Mouse (Mus musculus): Measurements from ENCODE around the gene Ceacam16. TPM values are rescaled to one million over a fixed set of nuclear protein-coding genes. Genes with fewer than 3 reads are reported as not detected.

Ceacam16 gene
- polyA plus RNA-seq, 1 experiment from 2014 or later = not detected

GRCm38 (mm10) chr7:19822604-19823058 lies 38.5 kb downstream of the Ceacam16 start, which contains the start of gene Bcl3:
TSS of gene Bcl3 (minus strand) at chr7:19822770.
- WGBS = under 1% methylated on average over 42 of the region's 42 CpGs
- DNase-seq = peak; percentile 68
- ATAC-seq (ENCODE audit: insufficient read depth) = no peak
- Histone ChIP-seq H3K4me1 (ENCODE audit: insufficient read depth) (peaks cover 23% of the 10 kb centered on the region), H3K4me3 (ENCODE audit: low read depth, low read length) (peak within 1 kb of the TSS; percentile 49), H3K9ac (peak within 1 kb of the TSS; percentile 72), H3K4me2 (peak within 1 kb of the TSS; percentile 89), H3K27ac (ENCODE audit: low read depth) (peak within 1 kb of the TSS; percentile 87), H3K27me3 (ENCODE audit: insufficient read depth, low read length) (peaks cover 9% of the 10 kb centered on the region; the same call in 1 of the 2 replicates), H3K36me3 (ENCODE audit: insufficient read depth) (no peaks in the 10 kb centered on the region), H3K9me3 (ENCODE audit: low read depth, low read length) (no peaks in the 10 kb centered on the region)
- TF ChIP-seq CTCF (IDR thresholded peaks at IDR 0.05; ENCODE audit: low read depth) = no peak

GRCm38 (mm10) chr7:19822193-19822592 lies 38.9 kb downstream of the Ceacam16 start:
- DNase-seq (no peak), ATAC-seq (ENCODE audit: insufficient read depth) (no peak)
- H3K4me2 ChIP-seq = peak overlapping the region; percentile 89
- no peak overlapping the region for H3K27ac ChIP-seq (ENCODE audit: low read depth)
- peak overlapping the region; percentile 72 for H3K9ac ChIP-seq
- no peaks in the 10 kb centered on the region for H3K36me3 ChIP-seq (ENCODE audit: insufficient read depth)
- peaks cover 27% of the 10 kb centered on the region for H3K4me1 ChIP-seq (ENCODE audit: insufficient read depth)
- no peaks in the 10 kb centered on the region for H3K9me3 ChIP-seq (ENCODE audit: low read depth, low read length)
- peak overlapping the region; percentile 49 for H3K4me3 ChIP-seq (ENCODE audit: low read depth, low read length)
- TF ChIP-seq CTCF (IDR thresholded peaks at IDR 0.05; ENCODE audit: low read depth) = no peak
- peaks cover 9% of the 10 kb centered on the region; the same call in 1 of the 2 replicates for H3K27me3 ChIP-seq (ENCODE audit: insufficient read depth, low read length)
- 8% methylated on average over 18 of the region's 20 CpGs for WGBS

GRCm38 (mm10) chr7:19821633-19822032 lies 39.5 kb downstream of the Ceacam16 start:
- no peak for TF ChIP-seq CTCF (IDR thresholded peaks at IDR 0.05; ENCODE audit: low read depth)
- no peak for DNase-seq
- H3K4me1 ChIP-seq (ENCODE audit: insufficient read depth) = peaks cover 33% of the 10 kb centered on the region

DNA sequence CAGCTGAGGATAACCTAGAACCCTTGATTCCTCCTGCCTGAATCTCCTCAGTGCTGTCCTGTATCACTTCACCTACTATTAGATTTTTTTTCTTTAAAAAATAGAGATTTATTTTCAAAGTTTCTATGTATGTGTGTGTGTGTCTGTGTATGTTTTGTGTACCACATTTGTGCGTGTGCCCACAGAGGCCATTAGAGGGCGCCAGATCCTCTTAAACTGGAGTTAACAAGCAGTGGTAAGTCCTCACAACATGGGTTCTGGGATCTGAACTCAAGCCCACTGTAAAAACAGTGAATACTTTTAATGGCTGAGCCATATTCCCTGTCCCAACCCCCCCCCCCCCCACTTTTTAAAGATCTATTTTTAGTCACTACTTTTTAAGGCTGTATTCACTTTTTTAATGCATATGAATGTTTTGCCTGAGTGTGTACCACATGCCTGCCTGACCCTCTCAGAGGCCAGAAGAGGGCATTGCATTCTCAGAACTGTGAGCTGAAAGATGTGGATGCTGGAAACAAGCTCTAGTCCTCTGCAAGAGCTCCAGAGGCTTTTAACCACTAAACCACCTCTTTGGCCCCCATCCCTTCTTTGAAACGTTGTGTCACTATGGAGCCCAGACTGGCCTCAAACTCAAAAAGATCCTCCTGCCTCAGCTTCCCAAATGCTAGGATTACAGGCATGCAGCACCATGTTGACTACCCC lies 40.6 kb downstream of the Ceacam16 start:
- H3K4me2 ChIP-seq = no peak overlapping the region
- H3K9me3 ChIP-seq (ENCODE audit: low read depth, low read length) = no peaks in the 10 kb centered on the region
- peaks cover 33% of the 10 kb centered on the region for H3K4me1 ChIP-seq (ENCODE audit: insufficient read depth)
- TF ChIP-seq CTCF (IDR thresholded peaks at IDR 0.05; ENCODE audit: low read depth) = 0 out of 2 replicates have a peak, but pooled peaks have one; percentile 8
- no peak overlapping the region for H3K27ac ChIP-seq (ENCODE audit: low read depth)
- no peak for ATAC-seq (ENCODE audit: insufficient read depth)
- no peak overlapping the region for H3K4me3 ChIP-seq (ENCODE audit: low read depth, low read length)
- no peak overlapping the region for H3K9ac ChIP-seq
- DNase-seq = no peak
- no peaks in the 10 kb centered on the region for H3K36me3 ChIP-seq (ENCODE audit: insufficient read depth)
- 80% methylated on average over 3 of the region's 3 CpGs for WGBS
- H3K27me3 ChIP-seq (ENCODE audit: insufficient read depth, low read length) = peaks cover 9% of the 10 kb centered on the region; the same call in 1 of the 2 replicates

More at GRCm38 (mm10) chr7:19821633-19822032, 39.5 kb downstream of the Ceacam16 start:
- Histone ChIP-seq H3K4me3 (ENCODE audit: low read depth, low read length) (peak overlapping the region; percentile 49; the same call in 1 of the 2 replicates), H3K27me3 (ENCODE audit: insufficient read depth, low read length) (peaks cover 9% of the 10 kb centered on the region; the same call in 1 of the 2 replicates), H3K36me3 (ENCODE audit: insufficient read depth) (no peaks in the 10 kb centered on the region), H3K9me3 (ENCODE audit: low read depth, low read length) (no peaks in the 10 kb centered on the region), H3K4me2 (peak overlapping the region; percentile 89), H3K27ac (ENCODE audit: low read depth) (no peak overlapping the region), H3K9ac (no peak overlapping the region)
- WGBS = 67% methylated on average over 7 of the region's 7 CpGs
- ATAC-seq (ENCODE audit: insufficient read depth) = no peak

DNA sequence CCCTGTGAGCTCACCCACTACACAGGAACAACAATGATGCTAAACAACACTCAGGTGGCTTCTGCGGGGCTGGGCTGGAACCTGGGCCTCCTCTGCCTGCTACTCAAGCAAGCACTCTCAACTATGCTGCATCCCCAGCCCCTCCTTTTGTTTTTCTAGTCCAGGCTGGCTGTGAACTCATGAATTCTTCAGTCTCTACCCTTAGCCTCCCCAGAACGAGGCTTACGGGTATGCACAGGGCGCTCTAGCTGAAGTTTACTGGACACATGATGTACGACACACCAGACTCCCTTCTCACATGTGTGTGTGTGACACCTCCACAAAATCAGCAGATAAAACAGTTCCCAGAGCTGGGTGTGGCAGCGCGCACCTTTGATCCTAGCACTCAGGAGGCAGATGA lies 42.2 kb downstream of the Ceacam16 start:
- Histone ChIP-seq H3K27me3 (ENCODE audit: insufficient read depth, low read length) (peaks cover 9% of the 10 kb centered on the region; the same call in 1 of the 2 replicates), H3K27ac (ENCODE audit: low read depth) (no peak overlapping the region), H3K4me3 (ENCODE audit: low read depth, low read length) (no peak overlapping the region), H3K9ac (no peak overlapping the region), H3K4me1 (ENCODE audit: insufficient read depth) (peaks cover 28% of the 10 kb centered on the region), H3K36me3 (ENCODE audit: insufficient read depth) (no peaks in the 10 kb centered on the region), H3K9me3 (ENCODE audit: low read depth, low read length) (no peaks in the 10 kb centered on the region), H3K4me2 (no peak overlapping the region)
- ATAC-seq (ENCODE audit: insufficient read depth) = no peak
- DNase-seq = no peak
- 74% methylated on average over 7 of the region's 7 CpGs for WGBS
- no peak for TF ChIP-seq CTCF (IDR thresholded peaks at IDR 0.05; ENCODE audit: low read depth)

DNA sequence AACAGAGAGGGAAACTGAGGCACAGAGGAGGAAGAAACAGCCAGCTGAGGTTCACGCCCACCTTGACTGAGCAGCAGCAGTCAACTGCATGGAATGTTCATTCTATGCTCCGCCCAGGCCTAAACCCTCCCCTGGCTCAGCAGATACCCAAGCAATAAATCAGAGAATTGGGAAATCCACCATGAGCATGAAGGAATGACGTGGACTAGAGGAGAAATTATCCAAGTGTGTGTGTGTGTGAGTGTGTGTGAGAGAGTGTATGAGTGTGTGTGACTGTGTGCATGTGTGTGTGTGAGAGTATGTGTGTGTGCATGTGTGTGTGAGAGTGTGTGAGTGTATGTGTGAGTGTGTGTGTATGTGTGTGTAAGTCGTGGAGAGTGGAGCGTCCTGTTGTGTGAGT lies 42.7 kb downstream of the Ceacam16 start:
- ATAC-seq (ENCODE audit: insufficient read depth) (no peak), DNase-seq (peak; percentile 56)
- 67% methylated on average over 5 of the region's 5 CpGs for WGBS
- H3K9ac ChIP-seq = no peak overlapping the region
- H3K4me2 ChIP-seq = peak overlapping the region; percentile 67; the same call in 1 of the 2 replicates
- peaks cover 24% of the 10 kb centered on the region for H3K4me1 ChIP-seq (ENCODE audit: insufficient read depth)
- H3K4me3 ChIP-seq (ENCODE audit: low read depth, low read length) = no peak overlapping the region
- no peak for TF ChIP-seq CTCF (IDR thresholded peaks at IDR 0.05; ENCODE audit: low read depth)
- peaks cover 9% of the 10 kb centered on the region; the same call in 1 of the 2 replicates for H3K27me3 ChIP-seq (ENCODE audit: insufficient read depth, low read length)
- no peak overlapping the region for H3K27ac ChIP-seq (ENCODE audit: low read depth)
- H3K36me3 ChIP-seq (ENCODE audit: insufficient read depth) = no peaks in the 10 kb centered on the region
- H3K9me3 ChIP-seq (ENCODE audit: low read depth, low read length) = no peaks in the 10 kb centered on the region

DNA sequence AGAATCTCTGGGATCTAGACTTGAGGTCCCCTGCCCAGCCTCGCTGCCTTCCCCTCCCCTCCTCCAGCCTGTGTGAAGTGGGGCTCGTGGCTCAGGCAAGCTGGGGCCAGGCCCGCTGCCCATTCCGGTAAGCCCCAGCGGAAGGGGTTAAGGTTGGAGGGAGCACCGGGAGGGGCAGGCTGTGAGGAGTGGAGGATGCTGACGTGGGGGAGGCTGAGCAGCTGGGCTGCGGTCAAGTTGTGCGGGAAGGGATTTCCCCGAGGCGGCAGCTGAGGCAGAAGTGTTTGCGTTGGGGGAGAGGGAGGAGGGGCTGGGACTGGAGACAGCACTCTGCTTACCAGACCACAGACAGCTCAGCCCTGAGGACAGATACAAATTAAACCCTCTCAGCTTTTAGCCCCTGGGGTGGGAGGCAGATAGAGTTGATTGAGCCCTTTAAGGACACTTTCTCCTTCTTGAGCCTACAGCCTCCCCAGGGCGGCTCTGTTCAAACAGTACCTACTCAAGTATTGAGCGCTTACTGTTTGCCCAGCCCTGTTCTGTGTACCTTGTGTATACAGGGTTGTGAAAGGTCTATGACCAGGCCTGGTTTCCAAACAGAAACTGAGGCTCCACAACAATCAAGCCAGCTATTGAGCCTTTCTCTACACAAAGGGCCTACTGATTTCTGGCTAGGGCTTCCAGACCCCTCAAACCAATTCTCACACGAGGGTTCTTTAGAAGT lies 43.6 kb downstream of the Ceacam16 start:
- DNase-seq = peak; percentile 81

More for the DNA sequence above, 43.6 kb downstream of the Ceacam16 start:
- Histone ChIP-seq H3K9me3 (ENCODE audit: low read depth, low read length) (no peaks in the 10 kb centered on the region), H3K4me3 (ENCODE audit: low read depth, low read length) (peak overlapping the region; percentile 33), H3K27me3 (ENCODE audit: insufficient read depth, low read length) (peaks cover 9% of the 10 kb centered on the region; the same call in 1 of the 2 replicates), H3K4me2 (peak overlapping the region; percentile 67), H3K27ac (ENCODE audit: low read depth) (peak overlapping the region; percentile 83), H3K36me3 (ENCODE audit: insufficient read depth) (no peaks in the 10 kb centered on the region), H3K4me1 (ENCODE audit: insufficient read depth) (peaks cover 18% of the 10 kb centered on the region), H3K9ac (peak overlapping the region; percentile 36)
- no peak for TF ChIP-seq CTCF (IDR thresholded peaks at IDR 0.05; ENCODE audit: low read depth)
- peak; percentile 69 for ATAC-seq (ENCODE audit: insufficient read depth)
- 7% methylated on average over 15 of the region's 15 CpGs for WGBS
